Mouse (Mus musculus): ENCODE measurements around the gene AU021092. TPM values are rescaled to one million over a fixed set of nuclear protein-coding genes. Genes with fewer than 3 reads are reported as not detected.

Gene AU021092
- polyA plus RNA-seq, 1 experiment: 42.5 TPM

DNA sequence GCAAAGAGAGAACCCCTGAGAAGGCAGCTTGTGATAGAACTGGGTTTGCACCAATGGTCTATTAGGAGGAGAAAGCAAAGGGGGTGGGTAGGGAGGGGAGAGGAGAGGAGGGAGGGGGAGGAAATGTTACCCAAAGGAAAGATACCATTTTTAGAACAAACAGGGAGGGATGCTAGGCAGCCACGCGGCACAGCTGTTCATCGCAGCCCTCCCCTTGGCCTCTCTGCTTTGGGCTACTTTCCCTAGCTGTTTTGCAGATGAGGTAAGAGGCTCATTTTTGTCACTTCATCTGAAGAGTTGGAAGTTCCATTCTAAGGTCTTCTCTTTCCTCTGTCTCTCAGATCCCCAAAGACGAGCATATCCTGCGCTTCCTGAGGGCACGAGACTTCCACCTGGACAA is 49.5 kb downstream of the AU021092 start:
- DNase-seq: no peak
- H3K27me3 ChIP-seq (replicated peaks; ENCODE audit: control insufficient read depth, insufficient read depth, low read length): no peaks in the 10 kb centered on the region
- no peak overlapping the region for H3K27ac ChIP-seq (ENCODE audit: insufficient read depth, low read depth, low read length)
- 85% methylated on average over 6 of the region's 6 CpGs for WGBS
- H3K4me1 ChIP-seq (ENCODE audit: control insufficient read depth, insufficient read depth, low read length): no peaks in the 10 kb centered on the region
- no peak for TF ChIP-seq POLR2A (IDR thresholded peaks at IDR 0.05; ENCODE audit: low read depth, low read length)
- no peak for TF ChIP-seq CTCF (conservative IDR thresholded peaks at IDR 0.05; ENCODE audit: insufficient read depth, insufficient read length, low read depth, low read length)
- no peaks in the 10 kb centered on the region for H3K36me3 ChIP-seq (ENCODE audit: control insufficient read depth, insufficient read depth, low read length)
- no peak overlapping the region for H3K4me3 ChIP-seq (ENCODE audit: insufficient read depth, low read depth, low read length)

DNA sequence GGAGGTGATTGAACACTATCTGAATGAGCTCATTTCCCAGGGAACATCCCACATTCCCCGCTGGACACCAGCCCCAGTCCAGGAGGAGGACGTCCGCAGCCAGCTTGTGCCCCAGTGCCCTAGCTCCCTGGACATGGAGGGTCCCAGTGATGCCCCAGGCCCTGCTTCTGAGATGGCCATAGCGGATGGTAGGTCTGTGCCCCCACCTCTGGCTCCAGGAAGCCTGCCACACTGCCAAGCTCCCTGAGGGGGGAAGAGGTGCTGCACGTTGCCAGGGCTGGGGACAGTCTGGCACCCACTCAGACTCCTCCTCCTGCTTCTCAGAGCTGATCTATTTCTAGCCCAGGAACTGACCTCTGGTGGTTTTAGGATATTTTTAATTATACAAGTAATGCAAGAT is 53.3 kb downstream of the AU021092 start:
- DNase-seq: peak; percentile 40
- 60% methylated on average over 5 of the region's 5 CpGs for WGBS
- Histone ChIP-seq H3K27me3 (replicated peaks; ENCODE audit: control insufficient read depth, insufficient read depth, low read length) (no peaks in the 10 kb centered on the region), H3K27ac (ENCODE audit: insufficient read depth, low read depth, low read length) (peak overlapping the region; percentile 60), H3K36me3 (ENCODE audit: control insufficient read depth, insufficient read depth, low read length) (no peaks in the 10 kb centered on the region), H3K4me1 (ENCODE audit: control insufficient read depth, insufficient read depth, low read length) (no peaks in the 10 kb centered on the region), H3K4me3 (ENCODE audit: insufficient read depth, low read depth, low read length) (no peak overlapping the region)
- TF ChIP-seq CTCF (conservative IDR thresholded peaks at IDR 0.05; ENCODE audit: insufficient read depth, insufficient read length, low read depth, low read length) (no peak), POLR2A (IDR thresholded peaks at IDR 0.05; ENCODE audit: low read depth, low read length) (no peak)

DNA sequence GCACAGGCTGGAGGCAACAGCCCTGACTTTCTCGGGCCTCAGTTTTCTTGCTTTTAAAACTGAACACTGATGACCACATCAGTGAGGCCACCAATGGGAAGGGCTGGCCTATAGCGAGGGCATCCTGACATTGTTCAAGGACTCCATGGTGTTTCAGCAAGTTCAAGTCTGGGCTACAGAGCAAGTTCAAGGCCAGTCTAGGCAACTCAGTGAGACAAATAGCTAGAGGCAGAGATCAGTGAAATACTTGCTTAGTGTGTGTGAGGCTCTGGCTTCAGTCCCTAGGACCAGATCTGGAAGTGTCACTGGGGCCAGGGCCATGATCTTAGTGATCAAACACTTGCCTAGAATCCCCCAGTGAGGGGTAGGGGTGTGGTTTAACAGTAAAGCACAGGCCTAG is 54.1 kb downstream of the AU021092 start:
- TF ChIP-seq CTCF (conservative IDR thresholded peaks at IDR 0.05; ENCODE audit: insufficient read depth, insufficient read length, low read depth, low read length) (no peak), POLR2A (IDR thresholded peaks at IDR 0.05; ENCODE audit: low read depth, low read length) (no peak)
- 87% methylated on average over 2 of the region's 2 CpGs for WGBS
- Histone ChIP-seq H3K4me3 (ENCODE audit: insufficient read depth, low read depth, low read length) (no peak overlapping the region), H3K27me3 (replicated peaks; ENCODE audit: control insufficient read depth, insufficient read depth, low read length) (no peaks in the 10 kb centered on the region), H3K36me3 (ENCODE audit: control insufficient read depth, insufficient read depth, low read length) (no peaks in the 10 kb centered on the region), H3K27ac (ENCODE audit: insufficient read depth, low read depth, low read length) (no peak overlapping the region), H3K4me1 (ENCODE audit: control insufficient read depth, insufficient read depth, low read length) (no peaks in the 10 kb centered on the region)
- no peak for DNase-seq

- H3K27me3 ChIP-seq (replicated peaks; ENCODE audit: control insufficient read depth, insufficient read depth, low read length): no peaks in the 10 kb centered on the region
- WGBS: 48% methylated on average over 6 of the region's 6 CpGs
Observed at GRCm38 (mm10) chr16:5164327-5164726, 57.8 kb downstream of the AU021092 start.

More at GRCm38 (mm10) chr16:5164327-5164726, 57.8 kb downstream of the AU021092 start:
- no peaks in the 10 kb centered on the region for H3K36me3 ChIP-seq (ENCODE audit: control insufficient read depth, insufficient read depth, low read length)
- no peak overlapping the region for H3K27ac ChIP-seq (ENCODE audit: insufficient read depth, low read depth, low read length)
- TF ChIP-seq POLR2A (IDR thresholded peaks at IDR 0.05; ENCODE audit: low read depth, low read length) (no peak), CTCF (conservative IDR thresholded peaks at IDR 0.05; ENCODE audit: insufficient read depth, insufficient read length, low read depth, low read length) (no peak)
- no peak for DNase-seq
- H3K4me3 ChIP-seq (ENCODE audit: insufficient read depth, low read depth, low read length): no peak overlapping the region
- no peaks in the 10 kb centered on the region for H3K4me1 ChIP-seq (ENCODE audit: control insufficient read depth, insufficient read depth, low read length)

Other genes with a start within 250 kb of the AU021092 start
- 0.33 TPM in 1 of 2 replicates, not detected in the other for gene Sept12, start 224.4 kb downstream of the AU021092 start, polyA plus RNA-seq (2012; rRNA removed)
- 156 and 232 TPM in 2 replicates for gene Smim22, start 215.0 kb downstream of the AU021092 start, polyA plus RNA-seq (2012; rRNA removed)
- gene Rogdi, start 208.7 kb downstream of the AU021092 start, polyA plus RNA-seq (2012; rRNA removed): 251 and 286 TPM in 2 replicates
- gene Glyr1, start 172.4 kb downstream of the AU021092 start, polyA plus RNA-seq (2012; rRNA removed): 76.1 and 85.6 TPM in 2 replicates
- 22.9 and 28.7 TPM in 2 replicates for gene Ubn1, start 172.2 kb downstream of the AU021092 start, polyA plus RNA-seq (2012; rRNA removed)
- gene Ppl, start 89.9 kb downstream of the AU021092 start, polyA plus RNA-seq (2012; rRNA removed): 3.3 and 3.9 TPM in 2 replicates
- 0.07 and 0.34 TPM in 2 replicates for gene Sec14l5, start 75.2 kb downstream of the AU021092 start, polyA plus RNA-seq (2012; rRNA removed)
- gene Nagpa, start 18.3 kb downstream of the AU021092 start, polyA plus RNA-seq (2012; rRNA removed): 29.4 and 30.5 TPM in 2 replicates
- gene Alg1, start 11.3 kb upstream of the AU021092 start, polyA plus RNA-seq (2012; rRNA removed): 71.1 and 81.7 TPM in 2 replicates
- 59.1 and 68.1 TPM in 2 replicates for gene Eef2kmt, start 33.7 kb upstream of the AU021092 start, polyA plus RNA-seq (2012; rRNA removed)

Measured in kidney, adult 2 months (tissue).